Mouse (Mus musculus) left cerebral cortex, adult 8-10 months (tissue): ENCODE results near the gene Scnn1a. TPM values are rescaled to one million over a fixed set of nuclear protein-coding genes. Genes with fewer than 3 reads are reported as not detected.

Experiments used
- total RNA-seq, 4 experiments: library from RNA; stranded (reverse); gene quantifications; 2 replicates each; pipeline ENCODE4 v1.2.4; 2022

Gene Scnn1a
- total RNA-seq, 4 experiments from 2014 or later = 2.6 to 3.7 (median 3.1) TPM

Other genes starting within 250 kb of the Scnn1a start
- gene Chd4, start 224.7 kb upstream of the Scnn1a start, total RNA-seq = 100 to 1,000 TPM; 161 to 176 (median 173) TPM
- gene Nop2, start 188.8 kb upstream of the Scnn1a start, total RNA-seq = 10 to 100 TPM; 25.4 to 28.2 (median 27.2) TPM
- gene Iffo1, start 175.4 kb upstream of the Scnn1a start, total RNA-seq = 10 to 100 TPM; 62.0 to 68.5 (median 66.4) TPM
- 1,000 to 10,000 TPM; 2,585 to 3,221 (median 2,921) TPM for gene Gapdh, start 154.2 kb upstream of the Scnn1a start, total RNA-seq
- gene Ncapd2, start 129.0 kb upstream of the Scnn1a start, total RNA-seq = 10 to 100 TPM; 25.9 to 32.9 (median 30.5) TPM
- 10 to 100 TPM; 74.9 to 79.0 (median 77.2) TPM for gene Mrpl51, start 128.9 kb upstream of the Scnn1a start, total RNA-seq
- gene Vamp1, start 105.1 kb upstream of the Scnn1a start, total RNA-seq = 100 to 1,000 TPM; 127 to 156 (median 131) TPM
- 1 to 10 TPM; 4.3 to 7.0 (median 6.4) TPM for gene Tapbpl, start 88.8 kb upstream of the Scnn1a start, total RNA-seq
- gene Cd27, start 83.6 kb upstream of the Scnn1a start, total RNA-seq = under 1 TPM in 1 of 4 experiments, not detected in 3; 0.32 TPM
- not detected for gene Tuba3a, start 34.6 kb upstream of the Scnn1a start, total RNA-seq
- gene Ltbr, start 6.8 kb upstream of the Scnn1a start, total RNA-seq = 10 to 100 TPM in 2 of 4 experiments, 1 to 10 TPM in 2; 7.7 to 11.9 (median 10.3) TPM
- 10 to 100 TPM; 12.8 to 23.2 (median 16.7) TPM for gene Tnfrsf1a, start 28.7 kb downstream of the Scnn1a start, total RNA-seq
- under 1 TPM; 0.28 to 0.71 (median 0.40) TPM for gene Plekhg6, start 60.1 kb downstream of the Scnn1a start, total RNA-seq
- gene Cd9, start 174.1 kb downstream of the Scnn1a start, total RNA-seq = 100 to 1,000 TPM in 2 of 4 experiments, 10 to 100 TPM in 2; 53.2 to 129 (median 82.7) TPM
- 10 to 100 TPM; 16.7 to 22.3 (median 18.8) TPM for gene Vwf, start 226.1 kb downstream of the Scnn1a start, total RNA-seq